Mouse (Mus musculus) MEL (cell line): ENCODE measurements around the gene Ripply3. TPM values are rescaled to one million over a fixed set of nuclear protein-coding genes. Genes with fewer than 3 reads are reported as not detected.
A peak's percentile ranks its signal among the peaks of the same experiment; 100 is the strongest.

ENCODE experiments used
- DNase-seq: peaks from one replicate; pipeline ENCODE4 v3.0.0; 2011; ENCODE audit warnings: low read depth, low spot score
- H3K27ac ChIP-seq: 2 replicates; pipeline ENCODE4 v1.5.1; 2012; ENCODE audit warnings: low read depth, mild to moderate bottlenecking, control low read depth, low read length, moderate library complexity; ENCODE audit not compliant: control insufficient read depth
- H3K27me3 ChIP-seq, 2 experiments: fragments of 150-350 bp in 1 of 2; sonication (generic) in 1 of 2; 2 replicates each; pipeline ENCODE4 v1.6.1; 2012; ENCODE audit warnings: low read length in 2 of 2, mild to moderate bottlenecking in 2 of 2, improper control_type of control experiment in 1 of 2, moderate library complexity in 1 of 2; ENCODE audit not compliant: insufficient read depth in 2 of 2, control insufficient read depth in 1 of 2
- H3K36me3 ChIP-seq, 2 experiments: 2 replicates each; pipeline ENCODE4 v1.6.1; 2012 to 2014; ENCODE audit warnings: low read length in 2 of 2, improper control_type of control experiment in 1 of 2, inconsistent platforms in 1 of 2, mild to moderate bottlenecking in 1 of 2; ENCODE audit not compliant: insufficient read depth in 2 of 2, control insufficient read depth in 1 of 2
- H3K4me1 ChIP-seq, 2 experiments: fragments of 150-350 bp in 1 of 2; sonication (generic) in 1 of 2; 2 replicates each; pipeline ENCODE4 v1.6.1; 2012; ENCODE audit warnings: low read length in 2 of 2, improper control_type of control experiment in 1 of 2, mild to moderate bottlenecking in 1 of 2; ENCODE audit not compliant: insufficient read depth in 2 of 2, control insufficient read depth in 1 of 2
- H3K4me3 ChIP-seq, 2 experiments: fragments of 150-350 bp in 1 of 2; sonication (generic) in 1 of 2; 2 replicates each; pipeline ENCODE4 v1.5.1; 2012; ENCODE audit warnings: low read depth in 2 of 2, low read length in 2 of 2, mild to moderate bottlenecking in 2 of 2, moderate library complexity in 2 of 2, control low read depth in 1 of 2, improper control_type of control experiment in 1 of 2; ENCODE audit not compliant: control insufficient read depth in 1 of 2, insufficient read depth in 1 of 2
- H3K79me2 ChIP-seq: 2 replicates; pipeline ENCODE4 v1.6.1; 2012; ENCODE audit warnings: mild to moderate bottlenecking, low read length, moderate library complexity; ENCODE audit not compliant: control insufficient read depth, poor library complexity, insufficient read depth
- H3K9ac ChIP-seq: 2 replicates; pipeline ENCODE4 v1.6.1; 2012; ENCODE audit warnings: low read depth, mild to moderate bottlenecking, control low read depth, low read length, moderate library complexity; ENCODE audit not compliant: control insufficient read depth, poor library complexity, severe bottlenecking
- H3K9me3 ChIP-seq: fragments of 150-350 bp; sonication (generic); replicated peaks from 2 replicates; pipeline ENCODE4 v1.6.1; 2012; ENCODE audit warnings: mild to moderate bottlenecking, low read length, improper control_type of control experiment, moderate library complexity; ENCODE audit not compliant: insufficient read depth
- CHD1 ChIP-seq: IDR thresholded peaks from 2 replicates; pipeline ENCODE4 v1.6.1; 2012; ENCODE audit warnings: low read depth, mild to moderate bottlenecking, inconsistent platforms, low read length, improper control_type of control experiment
- E2F4 ChIP-seq: IDR thresholded peaks from 2 replicates; pipeline ENCODE4 v1.6.1; 2011; ENCODE audit warnings: low read depth, low read length, improper control_type of control experiment, borderline replicate concordance
- ELF1 ChIP-seq: IDR thresholded peaks from 2 replicates; pipeline ENCODE4 v1.6.1; 2014; ENCODE audit warnings: low read depth, mild to moderate bottlenecking, inconsistent platforms, low read length, improper control_type of control experiment, moderate library complexity
- EP300 ChIP-seq, 2 experiments: IDR thresholded peaks; 2 replicates each; pipeline ENCODE4 v1.6.1; 2011; ENCODE audit warnings: improper control_type of control experiment in 2 of 2, low read length in 2 of 2, low read depth in 1 of 2, mild to moderate bottlenecking in 1 of 2
- JUND ChIP-seq: IDR thresholded peaks from 2 replicates; pipeline ENCODE4 v1.6.1; 2011; ENCODE audit warnings: low read depth, mild to moderate bottlenecking, improper control_type of control experiment, low read length
- MAZ ChIP-seq: IDR thresholded peaks from 2 replicates; pipeline ENCODE4 v1.6.1; 2012; ENCODE audit warnings: low read depth, mild to moderate bottlenecking, inconsistent platforms, low read length, improper control_type of control experiment
- MEF2A ChIP-seq: IDR thresholded peaks from 2 replicates; pipeline ENCODE4 v1.6.1; 2014; ENCODE audit warnings: low read depth, mild to moderate bottlenecking, inconsistent platforms, low read length, improper control_type of control experiment; ENCODE audit not compliant: poor library complexity, insufficient replicate concordance, severe bottlenecking; ENCODE audit errors: extremely low read depth
- MXI1 ChIP-seq: IDR thresholded peaks from 2 replicates; pipeline ENCODE4 v1.6.1; 2011; ENCODE audit warnings: mild to moderate bottlenecking, low read depth, low read length, improper control_type of control experiment
- MYB ChIP-seq: IDR thresholded peaks from 2 replicates; pipeline ENCODE4 v1.6.1; 2011; ENCODE audit warnings: mild to moderate bottlenecking, low read depth, low read length, improper control_type of control experiment
- POLR2A ChIP-seq, 2 experiments: IDR thresholded peaks; 2 replicates each; pipeline ENCODE4 v1.6.1; 2011 to 2012; ENCODE audit warnings: low read length in 2 of 2, mild to moderate bottlenecking in 2 of 2, control low read depth in 1 of 2, improper control_type of control experiment in 1 of 2, low read depth in 1 of 2, moderate library complexity in 1 of 2; ENCODE audit not compliant: control insufficient read depth in 1 of 2, insufficient read depth in 1 of 2, poor library complexity in 1 of 2
- POLR2AphosphoS2 ChIP-seq: IDR thresholded peaks from 2 replicates; pipeline ENCODE4 v1.6.1; 2011; ENCODE audit warnings: low read length, improper control_type of control experiment
- POLR2AphosphoS5 ChIP-seq: IDR thresholded peaks from 2 replicates; pipeline ENCODE4 v1.6.1; 2012; ENCODE audit warnings: low read depth, borderline replicate concordance, mild to moderate bottlenecking, inconsistent platforms, low read length, moderate library complexity, mixed read lengths
- RCOR1 ChIP-seq: IDR thresholded peaks from 2 replicates; pipeline ENCODE4 v1.6.1; 2012; ENCODE audit warnings: low read depth, mild to moderate bottlenecking, inconsistent platforms, low read length, improper control_type of control experiment
- TBP ChIP-seq: IDR thresholded peaks from 2 replicates; pipeline ENCODE4 v1.8.0; 2011; ENCODE audit warnings: low read depth, low read length, improper control_type of control experiment
- UBTF ChIP-seq: IDR thresholded peaks from 2 replicates; pipeline ENCODE4 v1.6.1; 2012; ENCODE audit warnings: low read depth, mild to moderate bottlenecking, inconsistent platforms, low read length, improper control_type of control experiment, moderate library complexity, borderline replicate concordance; ENCODE audit not compliant: insufficient read depth
- USF1 ChIP-seq: IDR thresholded peaks from 2 replicates; pipeline ENCODE4 v1.6.1; 2014; ENCODE audit warnings: low read depth, mild to moderate bottlenecking, inconsistent platforms, low read length, improper control_type of control experiment, moderate library complexity
- USF2 ChIP-seq, 2 experiments: IDR thresholded peaks; 2 replicates each; pipeline ENCODE4 v1.6.1; 2011 to 2012; ENCODE audit warnings: improper control_type of control experiment in 2 of 2, low read length in 2 of 2, borderline replicate concordance in 1 of 2, inconsistent platforms in 1 of 2, low read depth in 1 of 2, mild to moderate bottlenecking in 1 of 2; ENCODE audit not compliant: insufficient read depth in 1 of 2
- ZC3H11A ChIP-seq: IDR thresholded peaks from 2 replicates; pipeline ENCODE4 v1.6.1; 2012; ENCODE audit warnings: low read depth, mild to moderate bottlenecking, inconsistent platforms, low read length, improper control_type of control experiment
- ZKSCAN1 ChIP-seq: IDR thresholded peaks from 2 replicates; pipeline ENCODE4 v1.6.1; 2012; ENCODE audit warnings: low read depth, mild to moderate bottlenecking, inconsistent platforms, low read length, improper control_type of control experiment, moderate library complexity
- polyA plus RNA-seq, 2 experiments: library from polyadenylated mRNA; stranded (reverse) in 1 of 2; unstranded in 1 of 2; fragments of >175 nt in 1 of 2; fragments of >200 nt in 1 of 2; gene quantifications; 2 replicates each; pipeline versions ENCODE4 v1.2.1 to v1.2.4; 2012; ENCODE audit warnings: low replicate concordance in 2 of 2, low read depth in 1 of 2; ENCODE audit not compliant: insufficient read length in 2 of 2, insufficient read depth in 1 of 2, missing spikeins in 1 of 2
- total RNA-seq: library from RNA; depleted of rRNA; stranded (reverse); fragments of 300-350 nt; gene quantifications from 2 replicates; pipeline ENCODE4 v1.2.3, GENCODE M21; 2012; rRNA removed

Ripply3 gene
- 0.10 and 0.35 TPM in 2 replicates for total RNA-seq
- under 1 TPM in 1 of 2 experiments, not detected in 1; 0.18 TPM for polyA plus RNA-seq

GRCm38 (mm10) chr16:94327781-94328711, at the start of gene Ripply3:
TSS of gene Ripply3 (plus strand) at chr16:94328420.
- H3K27ac ChIP-seq: no peak within 1 kb of the TSS; the same call in 1 of the 2 replicates

GRCm38 (mm10) chr16:94283972-94284371, 44.2 kb upstream of the Ripply3 start:
- Histone ChIP-seq H3K4me3 (no peak overlapping the region), H3K9ac (no peak overlapping the region), H3K4me1 (peaks cover 0 to under 1% of the 10 kb centered on the region in 2 experiments; a peak in 1 of 4 replicates), H3K27me3 (no peaks in the 10 kb centered on the region), H3K9me3 (no peaks in the 10 kb centered on the region), H3K27ac (no peak overlapping the region), H3K79me2 (no peaks in the 10 kb centered on the region), H3K36me3 (peaks cover 0 to under 1% of the 10 kb centered on the region in 2 experiments; a peak in 1 of 4 replicates)
- TF ChIP-seq POLR2AphosphoS2: no peak
- TF ChIP-seq MYB: no peak
- TF ChIP-seq ZC3H11A: no peak
- no peak for TF ChIP-seq USF2 (IDR thresholded peaks at IDR 0.05; ENCODE audit: borderline replicate concordance in 1 of 2, insufficient read depth in 1 of 2, low read depth in 1 of 2, low read length in 2 of 2)
- no peak for TF ChIP-seq MAZ
- TF ChIP-seq ELF1: no peak
- TF ChIP-seq E2F4: no peak
- TF ChIP-seq USF1: no peak
- TF ChIP-seq RCOR1: peak; percentile 56; the same call in 1 of the 2 replicates
- DNase-seq: peak; percentile 59

More at GRCm38 (mm10) chr16:94327781-94328711, at the start of gene Ripply3:
- Histone ChIP-seq H3K9ac (no peak within 1 kb of the TSS), H3K9me3 (no peaks in the 10 kb centered on the region), H3K4me1 (peaks cover 26 to 32% of the 10 kb centered on the region in 2 experiments), H3K27me3 (no peaks in the 10 kb centered on the region), H3K36me3 (peaks cover 0 to 29% of the 10 kb centered on the region in 2 experiments; a peak in 2 of 4 replicates), H3K4me3 (no peak within 1 kb of the TSS), H3K79me2 (no peaks in the 10 kb centered on the region)
- DNase-seq: no peak
- no peak for TF ChIP-seq ZKSCAN1

GRCm38 (mm10) chr16:94287826-94288225, 40.4 kb upstream of the Ripply3 start:
- no peak overlapping the region for H3K4me3 ChIP-seq

More at GRCm38 (mm10) chr16:94287826-94288225, 40.4 kb upstream of the Ripply3 start:
- Histone ChIP-seq H3K27me3 (no peaks in the 10 kb centered on the region), H3K4me1 (peaks cover 0 to 9% of the 10 kb centered on the region in 2 experiments; a peak in 2 of 4 replicates), H3K36me3 (peaks cover 0 to 4% of the 10 kb centered on the region in 2 experiments; a peak in 2 of 4 replicates), H3K9me3 (no peaks in the 10 kb centered on the region), H3K79me2 (peaks cover 5% of the 10 kb centered on the region), H3K27ac (no peak overlapping the region), H3K9ac (no peak overlapping the region)
- TF ChIP-seq USF1 (no peak), CHD1 (no peak), ZKSCAN1 (no peak), POLR2A (IDR thresholded peaks at IDR 0.05; ENCODE audit: control insufficient read depth in 1 of 2, insufficient read depth in 1 of 2, low read depth in 1 of 2, low read length in 2 of 2, poor library complexity in 1 of 2) (no peak), EP300 (IDR thresholded peaks at IDR 0.05; ENCODE audit: low read depth in 1 of 2, low read length in 2 of 2) (no peak), JUND (no peak), MAZ (no peak), MEF2A (no peak), POLR2AphosphoS5 (no peak), MXI1 (no peak), TBP (no peak), UBTF (no peak)
- no peak for DNase-seq
